Mouse (Mus musculus) left cerebral cortex, adult 18-20 months (tissue): ENCODE measurements at regions not wholly inside any gene's neighbourhood (a gene's known extent, or its start where the extent isn't known, plus 50 kb on each side); places are given as distances from the start of the nearest gene placed in this dataset.

Source experiments
- DNase-seq, 2 experiments: peaks; one replicate each; pipeline ENCODE4 v3.0.0; 2021 to 2022; ENCODE audit warnings: low spot score in 2 of 2, mixed read lengths in 1 of 2
- microRNA-seq, 2 experiments: library from miRNA; unstranded; fragments of <30 nt; microRNA quantifications; one replicate each; pipeline ENCODE4 v1.2.0; 2021

DNA sequence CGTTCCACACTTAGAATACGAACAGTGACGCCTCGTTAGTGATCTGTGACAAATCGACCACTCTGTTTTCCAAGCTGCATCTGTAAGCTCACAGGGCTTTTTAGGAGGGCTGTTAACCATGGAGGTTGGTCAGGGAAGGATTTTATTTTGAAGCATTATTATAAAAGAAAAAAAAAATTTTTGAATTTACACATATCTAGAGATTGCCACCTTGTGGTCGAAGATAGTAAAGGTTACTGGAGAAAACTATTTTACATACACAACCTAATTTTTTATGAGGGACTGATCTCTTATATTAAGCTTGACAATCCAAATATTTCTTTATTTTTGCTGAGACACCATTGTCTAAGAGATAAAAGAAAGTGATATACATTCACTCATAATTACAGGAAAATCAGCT, 937.2 kb downstream of the Sorcs1 start:
- DNase-seq: no peak

DNA sequence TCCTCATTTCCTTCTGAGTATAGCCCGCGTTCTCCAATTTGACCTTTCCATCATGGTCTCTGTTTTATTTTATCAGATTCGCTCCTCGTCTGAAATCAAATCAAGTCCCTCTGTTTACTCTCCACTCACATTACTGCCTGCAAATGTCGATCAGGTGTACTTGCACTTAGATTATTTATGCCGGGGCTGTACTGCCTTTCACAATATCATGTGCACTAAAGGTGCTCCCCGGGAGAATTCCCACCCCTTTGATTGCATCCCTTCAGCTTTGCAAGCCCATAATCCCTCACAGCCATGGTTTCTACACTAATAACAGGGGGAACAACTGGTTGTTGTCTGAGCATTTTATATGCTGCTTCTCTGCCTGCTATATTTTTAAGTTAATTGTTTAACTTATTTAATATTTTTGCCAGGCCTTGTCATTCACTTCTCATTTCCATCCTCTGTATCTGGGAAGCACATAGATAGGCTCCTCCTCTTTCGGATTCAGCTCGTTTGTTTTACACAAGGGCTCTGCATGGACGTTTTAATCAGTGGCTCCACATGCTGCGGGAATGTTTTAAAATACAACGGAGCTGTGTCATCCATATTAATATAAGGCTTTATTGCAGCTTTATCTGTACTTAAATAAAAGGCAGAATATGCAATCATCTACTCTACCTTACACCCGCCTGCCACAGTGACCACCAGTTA, 938.8 kb downstream of the Sorcs1 start:
- DNase-seq: no peak

DNA sequence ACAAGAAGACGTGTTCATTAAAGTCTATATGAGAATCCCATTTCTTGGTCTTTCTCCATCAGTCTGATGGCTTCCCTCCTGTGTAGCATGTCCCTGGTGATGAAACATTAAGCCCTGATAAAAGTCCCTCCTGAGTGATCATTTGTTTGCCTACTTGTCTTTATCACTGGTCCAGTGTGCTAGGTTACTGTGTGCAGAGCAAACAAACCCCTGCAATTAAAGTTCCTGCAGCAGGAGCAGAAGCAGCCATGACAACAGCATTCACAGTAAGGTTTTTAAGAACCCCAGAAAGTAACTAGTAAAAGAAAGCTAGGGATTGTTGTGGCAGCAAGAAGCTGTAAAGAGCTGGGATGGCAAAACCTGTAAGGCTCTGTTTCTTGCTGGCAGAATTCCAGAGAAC, 980.8 kb downstream of the Sorcs1 start:
- DNase-seq: no peak

DNA sequence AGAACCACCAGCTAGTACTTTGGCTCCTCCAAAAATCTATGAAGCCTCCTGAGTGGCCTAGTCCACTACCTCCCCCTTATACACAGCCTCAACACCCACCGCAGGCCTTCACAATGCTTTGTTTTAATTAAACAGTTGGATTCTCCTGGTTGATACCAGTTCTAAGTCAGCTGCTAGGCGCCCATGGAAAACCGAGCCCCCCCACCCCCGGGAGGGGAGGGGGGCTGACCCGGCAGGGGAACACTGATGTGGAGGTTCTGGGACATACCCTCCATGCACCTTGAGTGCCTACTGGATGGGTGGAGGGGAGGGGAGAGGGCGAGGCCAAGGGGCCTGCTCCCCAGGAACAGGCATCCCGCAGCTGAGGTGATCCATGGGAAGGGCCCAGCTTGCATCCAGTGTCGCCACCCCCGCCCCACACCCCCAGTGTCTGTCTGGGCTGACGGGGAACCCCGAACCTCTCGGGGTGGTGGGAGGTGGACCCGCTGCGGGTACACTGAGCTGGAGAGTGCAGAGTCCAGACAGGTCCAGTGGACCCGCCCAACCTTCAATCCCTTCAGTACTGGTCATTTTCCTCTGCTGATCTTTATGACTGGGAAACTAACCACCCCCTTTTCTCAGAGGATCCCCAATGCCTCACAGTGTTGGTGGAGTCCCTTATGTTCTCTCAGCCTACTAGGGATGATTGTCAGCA, 992.7 kb downstream of the Sorcs1 start:
- no peak for DNase-seq

DNA sequence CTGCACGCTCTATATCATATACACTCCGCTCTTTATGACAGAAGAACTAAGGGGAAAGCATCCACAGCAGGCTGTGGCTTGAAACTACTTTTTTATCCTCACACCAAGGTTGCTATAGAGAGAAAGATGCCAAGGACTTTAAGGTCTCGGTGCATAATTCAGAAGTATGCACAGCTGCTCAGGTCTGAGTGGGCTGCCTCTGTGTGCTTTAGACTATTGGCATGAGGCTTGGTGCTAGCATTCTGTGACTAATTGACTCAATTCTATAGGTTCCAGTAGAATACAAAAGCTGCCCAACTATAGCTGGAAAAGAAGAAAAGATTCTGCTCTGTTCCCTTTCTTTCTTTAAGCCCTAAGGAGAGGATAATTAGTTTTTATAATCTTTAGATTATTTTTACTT, 997.2 kb downstream of the Sorcs1 start:
- DNase-seq: peak; percentile 7 to 42

DNA sequence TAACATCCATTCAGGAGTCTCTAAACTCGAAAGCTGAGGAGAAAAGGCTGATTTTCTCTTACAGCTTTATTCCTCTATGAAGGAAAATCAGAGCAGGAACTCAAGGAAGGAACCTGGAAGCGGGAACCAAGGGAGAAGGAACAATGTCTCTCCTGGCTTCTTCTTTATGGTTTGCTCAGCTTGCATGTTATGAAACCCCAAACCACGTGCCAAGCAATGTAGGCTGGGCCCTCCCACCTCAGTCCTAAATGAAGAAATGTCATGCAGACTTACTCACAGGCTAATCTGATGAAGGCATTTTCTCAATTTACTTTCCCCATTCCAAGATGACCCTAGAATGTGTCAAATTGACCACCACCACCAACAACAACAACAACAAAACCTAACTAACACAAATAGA, 998.4 kb downstream of the Sorcs1 start:
- DNase-seq: peak; percentile 23 to 28

DNA sequence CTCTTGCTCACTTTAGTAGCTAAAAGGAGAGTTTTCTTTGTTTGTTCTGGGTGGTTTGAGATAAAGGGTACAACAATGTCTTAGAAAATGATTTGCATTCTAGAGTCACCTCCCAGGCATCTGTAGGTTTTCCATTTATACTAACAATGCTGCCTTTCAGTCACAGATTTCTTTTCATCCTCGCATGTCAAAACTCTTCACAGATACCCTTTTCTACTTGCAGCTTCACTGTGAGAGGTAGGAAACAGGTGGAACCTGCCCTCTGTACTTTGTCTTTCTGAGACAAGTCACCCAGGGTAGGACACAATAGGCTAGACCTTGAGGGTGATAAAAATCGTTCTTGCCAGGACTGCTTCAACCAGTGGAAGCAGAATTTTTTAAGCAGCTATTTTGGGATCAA, 1002.5 kb downstream of the Sorcs1 start:
- no peak for DNase-seq

DNA sequence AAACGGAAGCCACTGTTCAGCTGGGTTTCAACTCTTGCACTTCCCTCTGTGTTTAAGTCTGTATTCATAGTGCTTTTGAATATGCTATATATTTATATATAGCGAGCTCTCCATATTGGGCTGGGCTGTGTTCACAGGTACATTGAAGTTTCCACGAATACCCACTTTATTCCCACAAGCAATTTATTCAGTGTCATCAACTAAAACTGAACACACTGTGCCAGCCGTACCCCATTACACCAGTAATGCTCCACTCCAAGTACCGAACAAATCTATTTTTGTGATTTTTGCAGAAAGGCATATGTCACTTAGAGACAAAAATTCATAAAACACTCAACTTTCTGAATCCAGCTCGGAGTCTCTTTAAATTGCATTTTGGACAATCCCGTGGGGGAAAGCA, 1048.5 kb downstream of the Sorcs1 start:
- DNase-seq: no peak

DNA sequence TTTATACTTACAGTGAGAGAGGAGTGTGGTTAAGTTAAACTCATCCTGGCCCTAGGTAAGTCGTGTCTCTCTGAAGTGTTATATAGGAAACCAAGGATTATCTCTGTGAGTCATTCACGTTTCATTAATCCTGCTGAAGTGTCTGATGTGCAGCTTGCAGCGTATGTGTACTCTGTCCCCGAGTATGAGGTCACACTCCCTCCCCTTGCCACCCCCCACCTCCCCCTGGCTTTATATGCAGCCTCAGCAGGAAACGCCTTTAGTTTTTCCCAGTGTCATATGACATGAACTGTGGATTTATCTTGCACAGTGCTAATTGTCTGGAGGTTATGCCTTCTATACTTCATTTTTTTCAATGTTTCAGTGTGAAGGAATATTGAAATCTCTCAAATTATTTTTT, 1058.5 kb downstream of the Sorcs1 start:
- DNase-seq: no peak

DNA sequence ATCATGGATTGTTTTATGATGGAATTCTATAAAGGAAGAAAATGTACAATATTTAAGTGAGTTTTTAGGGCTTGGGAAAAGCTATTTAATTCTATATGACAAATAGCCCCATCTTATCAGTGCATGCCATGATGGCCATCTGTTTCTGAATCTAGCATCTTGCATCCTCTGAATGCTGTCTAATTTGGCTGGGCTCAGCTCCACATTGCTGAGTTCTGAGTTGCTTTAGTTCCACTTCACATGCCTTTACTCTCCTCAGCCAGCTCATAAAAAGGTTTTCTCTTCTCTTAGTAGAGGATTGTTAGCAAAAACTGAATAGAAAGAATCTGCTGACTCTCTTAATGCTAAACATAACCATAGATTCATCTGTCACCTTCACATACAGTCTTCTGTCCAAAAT, 1063.4 kb downstream of the Sorcs1 start:
- no peak for DNase-seq

Small RNAs in the stretch of these regions (microRNA-seq; reads per million reads assigned to microRNA genes)
- gene Gm27935: 0 reads per million in 2 experiments
